Mouse (Mus musculus) lung, adult 2 months (tissue): Measurements from ENCODE around the gene Zfp62.

Source experiments
- CTCF ChIP-seq: fragments of 200-500 bp; IDR thresholded peaks from 2 replicates; pipeline ENCODE4 v1.5.1; 2011; ENCODE audit warnings: mild to moderate bottlenecking, low read length, control low read depth; ENCODE audit not compliant: insufficient read depth
- POLR2A ChIP-seq: fragments of 200-500 bp; IDR thresholded peaks from 2 replicates; pipeline ENCODE4 v1.6.1; 2011; ENCODE audit warnings: low read depth, mild to moderate bottlenecking, control low read depth, low read length, borderline replicate concordance; ENCODE audit errors: extremely low read depth

- no peak for TF ChIP-seq CTCF
- TF ChIP-seq POLR2A: no peak
Observed at GRCm38 (mm10) chr11:49219271-49219670, 16.2 kb downstream of the Zfp62 start.
